In genomic region chr5:77086541-77086940, GRCm38 (mm10) we compare ENCODE assay signal across 17 mouse cellular contexts. TPM values are rescaled to one million over a fixed set of nuclear protein-coding genes. Genes with fewer than 3 reads are reported as not detected.
"Had no signal": no experiment of that assay in that cellular context is flagged by ENCODE, and none has a peak within 500 bp of the region (broad histone marks: within the 10 kb centered on the region; RNA-seq: fewer than 3 reads in every experiment).

No protein-coding gene starts in this region.

- H3K27me3 ChIP-seq: liver, embryonic 12.5 days; neural tube, embryonic 13.5 days; neural tube, embryonic 15.5 days; stomach, embryonic 15.5 days had no signal

- H3K9ac ChIP-seq: liver, embryonic 12.5 days; liver, embryonic 14.5 days; lung, embryonic 14.5 days; midbrain, embryonic 13.5 days; midbrain, embryonic 15.5 days; neural tube, embryonic 13.5 days; neural tube, embryonic 15.5 days; stomach, embryonic 15.5 days had no signal

- H3K27ac ChIP-seq: liver, embryonic 12.5 days; liver, embryonic 14.5 days; midbrain, embryonic 10.5 days; midbrain, embryonic 13.5 days; midbrain, embryonic 15.5 days; neural tube, embryonic 13.5 days; neural tube, embryonic 15.5 days; stomach, embryonic 15.5 days had no signal

- H3K4me1 ChIP-seq: liver, embryonic 12.5 days; midbrain, embryonic 10.5 days; midbrain, embryonic 15.5 days; neural tube, embryonic 15.5 days; stomach, embryonic 15.5 days had no signal

- ATAC-seq: liver, embryonic 12.5 days; midbrain, embryonic 13.5 days; midbrain, embryonic 15.5 days had no signal

- H3K36me3 ChIP-seq: liver, embryonic 12.5 days; midbrain, embryonic 10.5 days; midbrain, embryonic 13.5 days; midbrain, embryonic 15.5 days; neural tube, embryonic 13.5 days; neural tube, embryonic 15.5 days; stomach, embryonic 15.5 days had no signal

- H3K4me2 ChIP-seq: liver, embryonic 12.5 days; lung, embryonic 14.5 days; midbrain, embryonic 13.5 days; midbrain, embryonic 15.5 days; neural tube, embryonic 13.5 days; neural tube, embryonic 15.5 days; stomach, embryonic 15.5 days had no signal

- H3K9me3 ChIP-seq: liver, embryonic 12.5 days; midbrain, embryonic 10.5 days; midbrain, embryonic 13.5 days; midbrain, embryonic 15.5 days; neural tube, embryonic 13.5 days; neural tube, embryonic 15.5 days; stomach, embryonic 15.5 days had no signal

- H3K4me3 ChIP-seq: liver, embryonic 12.5 days; midbrain, embryonic 10.5 days; midbrain, embryonic 13.5 days; midbrain, embryonic 15.5 days; myocyte; neural tube, embryonic 13.5 days; neural tube, embryonic 15.5 days; stomach, embryonic 15.5 days had no signal

- DNase-seq: lung, embryonic 14.5 days; lung, postnatal 14 days; retina, postnatal 1 day; right cerebral cortex, postnatal 25 days; right cerebral cortex, postnatal 4 days; thymus, adult 18-20 months; thymus, postnatal 14 days; thymus, postnatal 36 days had no signal

RNA-seq across cellular contexts. Expression of gene Hopx, which starts 28.4 kb away (rescaled TPM):
- polyA plus RNA-seq: liver, embryonic 12.5 days had no signal
